ENCODE assay signal across 9 mouse cellular contexts in the genomic region with DNA sequence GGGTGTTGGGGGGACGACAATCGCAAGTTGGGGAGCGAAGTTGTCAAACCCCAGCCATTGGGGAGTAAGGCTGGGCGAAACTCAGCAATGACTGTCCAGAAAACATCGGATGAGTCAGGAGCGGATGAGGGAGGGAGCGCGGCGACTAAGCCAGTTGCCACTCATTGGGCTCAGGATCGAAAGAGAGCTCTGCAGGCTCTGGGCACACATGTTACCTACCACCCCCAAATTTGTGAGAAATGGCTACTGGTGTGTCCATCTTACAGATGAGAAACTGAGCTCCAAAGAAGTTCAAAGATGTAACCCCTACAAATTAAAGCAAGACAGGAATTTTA. TPM values are rescaled to one million over a fixed set of nuclear protein-coding genes. Genes with fewer than 3 reads are reported as not detected.
DNase-seq lines count a peak whose midpoint lies in the region; ATAC-seq lines count a peak whose summit lies in the region.
"Had no signal": no experiment of that assay in that cellular context is flagged by ENCODE, and none has a peak within 500 bp of the region (broad histone marks: within the 10 kb centered on the region; RNA-seq: fewer than 3 reads in every experiment).

No protein-coding gene starts in this region.

- peaks cover 71% of the 10 kb centered on the region for H3K4me1 ChIP-seq in kidney, embryonic 15.5 days
- peaks cover 23% of the 10 kb centered on the region for H3K4me1 ChIP-seq in hindbrain, embryonic 15.5 days (replicated peaks)
- H3K4me1 ChIP-seq in midbrain, embryonic 15.5 days, result peaks cover 20% of the 10 kb centered on the region

- peak overlapping the region; percentile 82 for H3K4me2 ChIP-seq in kidney, embryonic 15.5 days
- H3K4me2 ChIP-seq in hindbrain, embryonic 15.5 days, result peak overlapping the region; percentile 70
- H3K4me2 ChIP-seq in midbrain, embryonic 15.5 days, result peak overlapping the region; percentile 82

- H3K27ac ChIP-seq in kidney, embryonic 15.5 days, result peak overlapping the region; percentile 93
- H3K27ac ChIP-seq in hindbrain, embryonic 15.5 days (replicated peaks), result peak overlapping the region; percentile 87
- peak overlapping the region; percentile 87 for H3K27ac ChIP-seq in midbrain, embryonic 15.5 days

- 2% methylated on average over 10 of the region's 10 CpGs for WGBS in kidney, embryonic 15.5 days
- 1% methylated on average over 10 of the region's 10 CpGs for WGBS in hindbrain, embryonic 15.5 days
- 2% methylated on average over 10 of the region's 10 CpGs for WGBS in midbrain, embryonic 15.5 days

- H3K9ac ChIP-seq in kidney, embryonic 15.5 days, result peak overlapping the region; percentile 93
- H3K9ac ChIP-seq in hindbrain, embryonic 15.5 days, result peak overlapping the region; percentile 81
- H3K9ac ChIP-seq in midbrain, embryonic 15.5 days, result peak overlapping the region; percentile 87

- no peak for DNase-seq in kidney, adult 18-20 months
- peak; percentile 80 for DNase-seq in adipocyte (ENCODE audit: low spot score)
- DNase-seq in adrenal gland, postnatal 14 days, result no peak
- DNase-seq in cerebellum, postnatal 25 days, result no peak
- no peak for DNase-seq in cerebellum, postnatal 36 days

- peak; percentile 10; the same call in 1 of the 2 replicates for ATAC-seq in kidney, embryonic 15.5 days (replicated peaks; ENCODE audit: low FRiP score)
- no peak; the same call in 1 of the 2 replicates for ATAC-seq in hindbrain, embryonic 15.5 days (ENCODE audit: low FRiP score, low read depth)
- ATAC-seq in midbrain, embryonic 15.5 days (replicated peaks), result peak; percentile 57

- H3K4me3 ChIP-seq in kidney, embryonic 15.5 days (replicated peaks), result peak overlapping the region; percentile 82
- peak overlapping the region; percentile 77 for H3K4me3 ChIP-seq in hindbrain, embryonic 15.5 days
- peak overlapping the region; percentile 81 for H3K4me3 ChIP-seq in midbrain, embryonic 15.5 days

- no peaks in the 10 kb centered on the region for H3K9me3 ChIP-seq in kidney, embryonic 15.5 days (replicated peaks)
- H3K9me3 ChIP-seq in hindbrain, embryonic 15.5 days, result no peaks in the 10 kb centered on the region
- H3K9me3 ChIP-seq in midbrain, embryonic 15.5 days, result no peaks in the 10 kb centered on the region

- H3K36me3 ChIP-seq in kidney, embryonic 15.5 days, result peaks cover 8% of the 10 kb centered on the region
- H3K36me3 ChIP-seq in hindbrain, embryonic 15.5 days, result no peaks in the 10 kb centered on the region
- no peaks in the 10 kb centered on the region for H3K36me3 ChIP-seq in midbrain, embryonic 15.5 days (replicated peaks)

- no peaks in the 10 kb centered on the region for H3K27me3 ChIP-seq in kidney, embryonic 15.5 days
- H3K27me3 ChIP-seq in hindbrain, embryonic 15.5 days, result no peaks in the 10 kb centered on the region
- peaks cover 7% of the 10 kb centered on the region for H3K27me3 ChIP-seq in midbrain, embryonic 15.5 days (replicated peaks)

RNA-seq across cellular contexts. Expression of a gene that starts 0.2 kb away (rescaled TPM):
- polyA plus RNA-seq in kidney, embryonic 15.5 days (2015; fragmentation: Nextera tagmentation; extraction: Ambion mirVana), result 119 and 126 TPM in 2 replicates
- 93.3 and 93.9 TPM in 2 replicates for polyA plus RNA-seq in hindbrain, embryonic 15.5 days (2015; fragmentation: Nextera tagmentation; extraction: Ambion mirVana)
- polyA plus RNA-seq in midbrain, embryonic 15.5 days (2015; fragmentation: Nextera tagmentation; extraction: Ambion mirVana), result 85.6 and 86.2 TPM in 2 replicates
- 72.2 and 78.0 TPM in 2 replicates for total RNA-seq in adrenal gland, postnatal 14 days (2021)

RNA-seq across cellular contexts. Expression of a gene that starts 47.2 kb away (rescaled TPM):
- polyA plus RNA-seq in kidney, embryonic 15.5 days (2015; fragmentation: Nextera tagmentation; extraction: Ambion mirVana), result 0.19 TPM in 1 of 2 replicates, not detected in the other
- not detected in 2 replicates for polyA plus RNA-seq in hindbrain, embryonic 15.5 days (2015; fragmentation: Nextera tagmentation; extraction: Ambion mirVana)
- polyA plus RNA-seq in midbrain, embryonic 15.5 days (2015; fragmentation: Nextera tagmentation; extraction: Ambion mirVana), result 0.06 and 0.11 TPM in 2 replicates
- 0.15 TPM in 1 of 2 replicates, not detected in the other for total RNA-seq in adrenal gland, postnatal 14 days (2021)
- total RNA-seq: layer of hippocampus, postnatal 14 days had no signal
